Mouse (Mus musculus) urinary bladder, adult 2 months (tissue): ENCODE results near the gene BC051665. TPM values are rescaled to one million over a fixed set of nuclear protein-coding genes. Genes with fewer than 3 reads are reported as not detected.

ENCODE experiments used
- DNase-seq: peaks from one replicate; pipeline ENCODE4 v3.0.0; 2022; ENCODE audit warnings: low spot score
- polyA plus RNA-seq: library from polyadenylated mRNA; depleted of rRNA; stranded (reverse); fragments of >200 nt; gene quantifications from 2 replicates; pipeline ENCODE4 v1.2.3, GENCODE M21; 2012; rRNA removed

Gene BC051665
- not detected in 2 replicates for polyA plus RNA-seq

- no peak for DNase-seq
Observed at GRCm38 (mm10) chr13:60786264-60786663, at the start of gene BC051665. Gene BC051665 (minus strand): TSS chr13:60786364.

- DNase-seq = no peak
Observed at GRCm38 (mm10) chr13:60826052-60826451, 39.9 kb upstream of the BC051665 start.

- no peak for DNase-seq
Observed at GRCm38 (mm10) chr13:60820486-60821175, 34.5 kb upstream of the BC051665 start.

- no peak for DNase-seq
Observed at GRCm38 (mm10) chr13:60819469-60819868, 33.3 kb upstream of the BC051665 start.

- DNase-seq = no peak
Observed at GRCm38 (mm10) chr13:60813722-60814121, 27.6 kb upstream of the BC051665 start.

GRCm38 (mm10) chr13:60812768-60813167 is 26.6 kb upstream of the BC051665 start:
- no peak for DNase-seq

GRCm38 (mm10) chr13:60809690-60810089 is 23.5 kb upstream of the BC051665 start:
- DNase-seq = no peak

GRCm38 (mm10) chr13:60802749-60803148 is 16.6 kb upstream of the BC051665 start, which contains the start of gene Ctsll3:
Gene Ctsll3 (minus strand): TSS chr13:60802849.
- no peak for DNase-seq

GRCm38 (mm10) chr13:60789466-60789865 is 3.3 kb upstream of the BC051665 start:
- no peak for DNase-seq

GRCm38 (mm10) chr13:60783301-60783700 is 2.9 kb downstream of the BC051665 start:
- no peak for DNase-seq

GRCm38 (mm10) chr13:60780534-60780933 is 5.6 kb downstream of the BC051665 start:
- DNase-seq = no peak

- no peak for DNase-seq
Observed at GRCm38 (mm10) chr13:60761161-60761560, 25.0 kb downstream of the BC051665 start.

- DNase-seq = no peak
Observed at GRCm38 (mm10) chr13:60760392-60760791, 25.8 kb downstream of the BC051665 start.

- DNase-seq = no peak
Observed at GRCm38 (mm10) chr13:60759136-60759535, 27.0 kb downstream of the BC051665 start.

GRCm38 (mm10) chr13:60757292-60757691 is 28.9 kb downstream of the BC051665 start:
- no peak for DNase-seq

GRCm38 (mm10) chr13:60755251-60755650 is 30.9 kb downstream of the BC051665 start:
- no peak for DNase-seq

GRCm38 (mm10) chr13:60753216-60753615 is 32.9 kb downstream of the BC051665 start:
- no peak for DNase-seq

GRCm38 (mm10) chr13:60750930-60751329 is 35.2 kb downstream of the BC051665 start:
- no peak for DNase-seq

GRCm38 (mm10) chr13:60748556-60748955 is 37.6 kb downstream of the BC051665 start:
- no peak for DNase-seq

GRCm38 (mm10) chr13:60747201-60747600 is 39.0 kb downstream of the BC051665 start:
- DNase-seq = no peak

- DNase-seq = no peak
Observed at GRCm38 (mm10) chr13:60746271-60746670, 39.9 kb downstream of the BC051665 start.

GRCm38 (mm10) chr13:60745358-60745757 is 40.8 kb downstream of the BC051665 start:
- no peak for DNase-seq

- DNase-seq = no peak
Observed at GRCm38 (mm10) chr13:60744736-60745135, 41.4 kb downstream of the BC051665 start.

- peak; percentile 76 for DNase-seq
Observed at GRCm38 (mm10) chr13:60744078-60744460, 42.1 kb downstream of the BC051665 start.
